Mouse (Mus musculus): ENCODE data around the gene Vps51. TPM values are rescaled to one million over a fixed set of nuclear protein-coding genes. Genes with fewer than 3 reads are reported as not detected.

The Vps51 gene
- polyA plus RNA-seq, 1 experiment from 2014 or later: 60.3 TPM

GRCm38 (mm10) chr19:6116113-6116850 is 39.3 kb upstream of the Vps51 start:
- Histone ChIP-seq H3K36me3 (ENCODE audit: control insufficient read depth, insufficient read depth, low read length) (peaks cover 8% of the 10 kb centered on the region), H3K4me2 (ENCODE audit: low read depth, low read length, severe bottlenecking) (peak overlapping the region; percentile 86; the same call in 1 of the 2 replicates), H3K27me3 (ENCODE audit: control insufficient read depth, insufficient read depth, low read length) (no peaks in the 10 kb centered on the region), H3K4me1 (replicated peaks; ENCODE audit: control insufficient read depth, insufficient read depth, low read length) (0 out of 2 replicates have a peak, but pooled peaks cover 2% of the 10 kb centered on the region), H3K9ac (ENCODE audit: low read length) (0 out of 2 replicates have a peak overlapping the region, but pooled peaks have one; percentile 4), H3K4me3 (ENCODE audit: low read depth, low read length) (no peak overlapping the region), H3K9me3 (ENCODE audit: control insufficient read depth, low read length) (no peaks in the 10 kb centered on the region), H3K27ac (ENCODE audit: low read depth, low read length) (no peak overlapping the region)
- DNase-seq (ENCODE audit: low spot score): no peak
- 92% methylated on average over 15 of the region's 15 CpGs for WGBS
- no peak for ATAC-seq (replicated peaks; ENCODE audit: low FRiP score)

GRCm38 (mm10) chr19:6113116-6113515 is 36.1 kb upstream of the Vps51 start:
- H3K9ac ChIP-seq (ENCODE audit: low read length): no peak overlapping the region
- DNase-seq (ENCODE audit: low spot score) (no peak), ATAC-seq (replicated peaks; ENCODE audit: low FRiP score) (no peak)
- whole genome bisulfite sequencing: 74% methylated on average over 6 of the region's 6 CpGs
- no peaks in the 10 kb centered on the region for H3K9me3 ChIP-seq (ENCODE audit: control insufficient read depth, low read length)
- no peak overlapping the region for H3K27ac ChIP-seq (ENCODE audit: low read depth, low read length)
- no peak overlapping the region for H3K4me3 ChIP-seq (ENCODE audit: low read depth, low read length)
- H3K4me2 ChIP-seq (ENCODE audit: low read depth, low read length, severe bottlenecking): no peak overlapping the region
- H3K4me1 ChIP-seq (replicated peaks; ENCODE audit: control insufficient read depth, insufficient read depth, low read length): 0 out of 2 replicates have a peak, but pooled peaks cover 2% of the 10 kb centered on the region
- H3K36me3 ChIP-seq (ENCODE audit: control insufficient read depth, insufficient read depth, low read length): peaks cover 8% of the 10 kb centered on the region
- H3K27me3 ChIP-seq (ENCODE audit: control insufficient read depth, insufficient read depth, low read length): no peaks in the 10 kb centered on the region

GRCm38 (mm10) chr19:6105586-6105985 is 28.6 kb upstream of the Vps51 start, which contains the start of gene Naaladl1:
Naaladl1 (plus strand) TSS chr19:6105782.
- ATAC-seq (replicated peaks; ENCODE audit: low FRiP score): no peak
- Histone ChIP-seq H3K27ac (ENCODE audit: low read depth, low read length) (no peak within 1 kb of the TSS), H3K9ac (ENCODE audit: low read length) (no peak within 1 kb of the TSS), H3K27me3 (ENCODE audit: control insufficient read depth, insufficient read depth, low read length) (no peaks in the 10 kb centered on the region), H3K36me3 (ENCODE audit: control insufficient read depth, insufficient read depth, low read length) (no peaks in the 10 kb centered on the region), H3K4me1 (replicated peaks; ENCODE audit: control insufficient read depth, insufficient read depth, low read length) (no peaks in the 10 kb centered on the region), H3K4me2 (ENCODE audit: low read depth, low read length, severe bottlenecking) (no peak within 1 kb of the TSS), H3K4me3 (ENCODE audit: low read depth, low read length) (no peak within 1 kb of the TSS), H3K9me3 (ENCODE audit: control insufficient read depth, low read length) (no peaks in the 10 kb centered on the region)
- WGBS: 88% methylated on average over 7 of the region's 7 CpGs
- no peak for DNase-seq (ENCODE audit: low spot score)

- no peaks in the 10 kb centered on the region for H3K27me3 ChIP-seq (ENCODE audit: control insufficient read depth, insufficient read depth, low read length)
- no peaks in the 10 kb centered on the region for H3K4me1 ChIP-seq (replicated peaks; ENCODE audit: control insufficient read depth, insufficient read depth, low read length)
- no peak overlapping the region for H3K9ac ChIP-seq (ENCODE audit: low read length)
- no peak for ATAC-seq (replicated peaks; ENCODE audit: low FRiP score)
- DNase-seq (ENCODE audit: low spot score): no peak
- WGBS: 88% methylated on average over 4 of the region's 4 CpGs
- no peak overlapping the region for H3K27ac ChIP-seq (ENCODE audit: low read depth, low read length)
- no peaks in the 10 kb centered on the region for H3K9me3 ChIP-seq (ENCODE audit: control insufficient read depth, low read length)
- H3K36me3 ChIP-seq (ENCODE audit: control insufficient read depth, insufficient read depth, low read length): no peaks in the 10 kb centered on the region
- no peak overlapping the region for H3K4me3 ChIP-seq (ENCODE audit: low read depth, low read length)
- H3K4me2 ChIP-seq (ENCODE audit: low read depth, low read length, severe bottlenecking): no peak overlapping the region
These were observed 27.4 kb upstream of the Vps51 start for GRCm38 (mm10) chr19:6104476-6104875.

GRCm38 (mm10) chr19:6102169-6102853 is 25.3 kb upstream of the Vps51 start:
- Histone ChIP-seq H3K36me3 (ENCODE audit: control insufficient read depth, insufficient read depth, low read length) (no peaks in the 10 kb centered on the region; the same call in 1 of the 2 replicates), H3K27ac (ENCODE audit: low read depth, low read length) (no peak overlapping the region), H3K4me2 (ENCODE audit: low read depth, low read length, severe bottlenecking) (no peak overlapping the region), H3K27me3 (ENCODE audit: control insufficient read depth, insufficient read depth, low read length) (no peaks in the 10 kb centered on the region), H3K4me3 (ENCODE audit: low read depth, low read length) (no peak overlapping the region), H3K9me3 (ENCODE audit: control insufficient read depth, low read length) (no peaks in the 10 kb centered on the region), H3K9ac (ENCODE audit: low read length) (no peak overlapping the region), H3K4me1 (replicated peaks; ENCODE audit: control insufficient read depth, insufficient read depth, low read length) (no peaks in the 10 kb centered on the region)
- no peak for DNase-seq (ENCODE audit: low spot score)
- 78% methylated on average over 6 of the region's 6 CpGs for WGBS
- no peak for ATAC-seq (replicated peaks; ENCODE audit: low FRiP score)

GRCm38 (mm10) chr19:6101186-6101585 is 24.2 kb upstream of the Vps51 start:
- no peak for ATAC-seq (replicated peaks; ENCODE audit: low FRiP score)
- Histone ChIP-seq H3K4me1 (replicated peaks; ENCODE audit: control insufficient read depth, insufficient read depth, low read length) (no peaks in the 10 kb centered on the region), H3K9me3 (ENCODE audit: control insufficient read depth, low read length) (no peaks in the 10 kb centered on the region), H3K4me2 (ENCODE audit: low read depth, low read length, severe bottlenecking) (no peak overlapping the region), H3K9ac (ENCODE audit: low read length) (no peak overlapping the region), H3K27me3 (ENCODE audit: control insufficient read depth, insufficient read depth, low read length) (no peaks in the 10 kb centered on the region), H3K36me3 (ENCODE audit: control insufficient read depth, insufficient read depth, low read length) (no peaks in the 10 kb centered on the region; the same call in 1 of the 2 replicates), H3K4me3 (ENCODE audit: low read depth, low read length) (no peak overlapping the region), H3K27ac (ENCODE audit: low read depth, low read length) (no peak overlapping the region)
- DNase-seq (ENCODE audit: low spot score): no peak
- WGBS: 70% methylated on average over 6 of the region's 6 CpGs

GRCm38 (mm10) chr19:6097847-6098246 is 20.8 kb upstream of the Vps51 start:
- WGBS: 87% methylated on average over 3 of the region's 3 CpGs
- no peak overlapping the region for H3K4me2 ChIP-seq (ENCODE audit: low read depth, low read length, severe bottlenecking)
- H3K4me1 ChIP-seq (replicated peaks; ENCODE audit: control insufficient read depth, insufficient read depth, low read length): no peaks in the 10 kb centered on the region
- H3K9ac ChIP-seq (ENCODE audit: low read length): no peak overlapping the region
- no peak overlapping the region for H3K27ac ChIP-seq (ENCODE audit: low read depth, low read length)
- H3K4me3 ChIP-seq (ENCODE audit: low read depth, low read length): no peak overlapping the region
- H3K27me3 ChIP-seq (ENCODE audit: control insufficient read depth, insufficient read depth, low read length): no peaks in the 10 kb centered on the region
- H3K9me3 ChIP-seq (ENCODE audit: control insufficient read depth, low read length): no peaks in the 10 kb centered on the region
- no peaks in the 10 kb centered on the region; the same call in 1 of the 2 replicates for H3K36me3 ChIP-seq (ENCODE audit: control insufficient read depth, insufficient read depth, low read length)
- DNase-seq (ENCODE audit: low spot score) (no peak), ATAC-seq (replicated peaks; ENCODE audit: low FRiP score) (no peak)

- WGBS: 86% methylated on average over 7 of the region's 7 CpGs
- DNase-seq (ENCODE audit: low spot score) (no peak), ATAC-seq (replicated peaks; ENCODE audit: low FRiP score) (no peak)
- H3K27ac ChIP-seq (ENCODE audit: low read depth, low read length): no peak within 1 kb of the TSS
- no peak within 1 kb of the TSS for H3K9ac ChIP-seq (ENCODE audit: low read length)
- H3K4me2 ChIP-seq (ENCODE audit: low read depth, low read length, severe bottlenecking): no peak within 1 kb of the TSS
- H3K4me1 ChIP-seq (replicated peaks; ENCODE audit: control insufficient read depth, insufficient read depth, low read length): no peaks in the 10 kb centered on the region
- no peaks in the 10 kb centered on the region for H3K27me3 ChIP-seq (ENCODE audit: control insufficient read depth, insufficient read depth, low read length)
- H3K9me3 ChIP-seq (ENCODE audit: control insufficient read depth, low read length): no peaks in the 10 kb centered on the region
- peaks cover 9% of the 10 kb centered on the region for H3K36me3 ChIP-seq (ENCODE audit: control insufficient read depth, insufficient read depth, low read length)
- no peak within 1 kb of the TSS for H3K4me3 ChIP-seq (ENCODE audit: low read depth, low read length)
These were observed 17.1 kb upstream of the Vps51 start, which contains the start of gene AC131692.1 for GRCm38 (mm10) chr19:6094119-6094518. AC131692.1 (plus strand) TSS chr19:6094419.
